Mouse (Mus musculus) liver, embryonic 14.5 days (tissue): ENCODE results near the gene Phlpp1. TPM values are rescaled to one million over a fixed set of nuclear protein-coding genes. Genes with fewer than 3 reads are reported as not detected.

ENCODE experiments used
- ATAC-seq: fragments of 200-750 bp; cut with Nextera tagmentation; 2 replicates; pipeline ENCODE4 v1.8.0; 2017; ENCODE audit warnings: moderate number of reproducible peaks, mild to moderate bottlenecking, moderate library complexity; ENCODE audit not compliant: insufficient read depth
- DNase-seq, 3 experiments: peaks; one replicate each; pipeline ENCODE4 v3.0.0-alpha.2; 2012 to 2013; ENCODE audit warnings: low read depth in 3 of 3, low spot score in 3 of 3
- H3K27ac ChIP-seq: fragments of 300-500 bp; sonication (generic); 2 replicates; pipeline ENCODE4 v1.5.1; 2014; ENCODE audit warnings: moderate library complexity, mild to moderate bottlenecking, control low read depth, inconsistent platforms
- H3K27me3 ChIP-seq: fragments of 300-500 bp; sonication (generic); 2 replicates; pipeline ENCODE4 v1.6.1; 2014; ENCODE audit warnings: mild to moderate bottlenecking, low read length, moderate library complexity; ENCODE audit not compliant: control insufficient read depth, insufficient read depth
- H3K36me3 ChIP-seq: fragments of 300-500 bp; sonication (generic); replicated peaks from 2 replicates; pipeline ENCODE4 v1.6.1; 2014; ENCODE audit warnings: low read depth; ENCODE audit not compliant: control insufficient read depth, insufficient read depth
- H3K4me1 ChIP-seq, 2 experiments: fragments of 200-500 bp in 1 of 2; fragments of 300-500 bp in 1 of 2; sonication (generic) in 1 of 2; replicated peaks; 2 replicates each; pipeline ENCODE4 v1.6.1; 2012 to 2014; ENCODE audit warnings: antibody characterized with exemption in 1 of 2, inconsistent platforms in 1 of 2, low read length in 1 of 2; ENCODE audit not compliant: control insufficient read depth in 2 of 2, insufficient read depth in 2 of 2
- H3K4me2 ChIP-seq: fragments of 300-500 bp; sonication (generic); 2 replicates; pipeline ENCODE4 v1.6.1; 2014; ENCODE audit warnings: low read depth, mild to moderate bottlenecking, control low read depth, moderate library complexity
- H3K4me3 ChIP-seq, 2 experiments: fragments of 200-500 bp in 1 of 2; fragments of 300-500 bp in 1 of 2; sonication (generic) in 1 of 2; 2 replicates each; pipeline ENCODE4 v1.5.1; 2012 to 2014; ENCODE audit warnings: low read depth in 2 of 2, low read length in 2 of 2, mild to moderate bottlenecking in 2 of 2, control low read depth in 1 of 2, inconsistent platforms in 1 of 2, moderate library complexity in 1 of 2; ENCODE audit not compliant: insufficient read depth in 1 of 2
- H3K9ac ChIP-seq: fragments of 300-500 bp; sonication (generic); replicated peaks from 2 replicates; pipeline ENCODE4 v1.6.1; 2014; ENCODE audit warnings: mild to moderate bottlenecking, control low read depth, moderate library complexity
- H3K9me3 ChIP-seq: fragments of 300-500 bp; sonication (generic); 2 replicates; pipeline ENCODE4 v1.6.1; 2016; ENCODE audit warnings: low read length, mixed read lengths; ENCODE audit not compliant: control insufficient read depth
- CTCF ChIP-seq: IDR thresholded peaks from 2 replicates; pipeline ENCODE4 v1.5.1; 2016; ENCODE audit warnings: antibody characterized with exemption, low read depth, control low read depth
- EP300 ChIP-seq: IDR thresholded peaks from 2 replicates; pipeline ENCODE4 v1.6.1; 2016; ENCODE audit warnings: antibody characterized with exemption, low read depth
- WGBS: fragments of 180-500 bp; shearing (Covaris S2); extraction: QIAGEN DNeasy Blood & Tissue Kit; methylation state at CpG from one replicate; pipeline ENCODE4 v1.1.7; 2014; ENCODE audit not compliant: insufficient replicate concordance; 5-methylcytosine and 5-hydroxymethylcytosine counted together
- polyA plus RNA-seq, 2 experiments: library from polyadenylated mRNA; depleted of rRNA in 1 of 2; stranded (reverse) in 1 of 2; unstranded in 1 of 2; fragments of >200 nt; fragmentation: Nextera tagmentation in 1 of 2; extraction: Ambion mirVana in 1 of 2; gene quantifications; 2 replicates each; pipeline versions ENCODE4 v1.2.1 to v1.2.3; 2012 to 2014

The Phlpp1 gene
- polyA plus RNA-seq, 2 experiments: 0.94 to 1.2 TPM

DNA sequence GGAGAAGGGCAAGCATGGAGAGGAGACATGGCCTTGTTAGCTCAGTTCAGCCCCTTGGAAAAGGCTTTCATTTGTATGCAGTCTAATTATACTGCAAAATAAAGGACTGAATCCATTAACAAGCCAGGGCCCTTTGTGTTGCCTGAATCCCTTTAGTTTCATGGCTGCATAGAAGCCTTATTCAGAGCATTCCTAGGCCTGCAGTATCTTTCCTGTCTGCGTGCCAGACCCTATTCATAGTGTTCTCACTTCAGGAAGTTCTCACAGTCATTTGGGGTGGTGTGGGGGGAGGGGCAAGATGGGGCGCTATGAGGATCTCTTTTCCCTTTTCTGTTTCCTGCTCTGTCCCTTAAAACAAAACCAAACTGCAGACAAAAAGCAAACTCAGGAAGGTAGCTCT is 28.1 kb downstream of the Phlpp1 start:
- TF ChIP-seq CTCF (no peak), EP300 (no peak)
- DNase-seq (no peak), ATAC-seq (no peak)
- Histone ChIP-seq H3K4me2 (no peak overlapping the region), H3K4me3 (no peak overlapping the region), H3K9me3 (no peaks in the 10 kb centered on the region), H3K4me1 (peaks cover 0 to 5% of the 10 kb centered on the region in 2 experiments; a peak in 3 of 4 replicates), H3K9ac (no peak overlapping the region), H3K36me3 (no peaks in the 10 kb centered on the region), H3K27me3 (no peaks in the 10 kb centered on the region), H3K27ac (no peak overlapping the region)
- WGBS: 12% methylated on average over 2 of the region's 2 CpGs

DNA sequence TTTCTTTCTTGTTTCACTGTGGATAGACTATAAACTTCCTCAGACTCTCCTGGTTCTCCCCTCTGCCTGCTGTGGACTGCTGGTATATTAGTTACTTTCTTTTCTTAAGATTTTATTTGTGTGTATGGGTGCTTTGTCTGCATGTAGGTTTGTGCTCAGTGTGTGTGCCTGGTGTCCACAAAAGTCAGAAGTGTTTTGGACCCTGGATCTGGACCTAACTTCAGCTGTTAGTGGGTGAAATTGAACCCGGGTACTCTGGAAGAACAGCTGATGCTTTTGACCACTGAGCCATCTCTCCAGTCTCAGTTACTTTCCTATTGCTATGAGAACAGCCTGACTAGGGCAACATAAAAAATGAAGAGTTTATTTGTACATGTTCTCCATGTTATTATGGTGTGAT is 29.5 kb downstream of the Phlpp1 start:
- no peaks in the 10 kb centered on the region for H3K27me3 ChIP-seq
- no peak overlapping the region for H3K27ac ChIP-seq
- ATAC-seq: no peak
- no peak for DNase-seq
- no peak overlapping the region for H3K4me2 ChIP-seq
- no peak overlapping the region for H3K4me3 ChIP-seq
- WGBS: 44% methylated on average over 1 of the region's 1 CpGs
- no peaks in the 10 kb centered on the region for H3K9me3 ChIP-seq
- H3K4me1 ChIP-seq: peaks cover 0 to 5% of the 10 kb centered on the region in 2 experiments; a peak in 3 of 4 replicates
- no peak for TF ChIP-seq CTCF
- TF ChIP-seq EP300: no peak
- H3K36me3 ChIP-seq: no peaks in the 10 kb centered on the region
- H3K9ac ChIP-seq: no peak overlapping the region

GRCm38 (mm10) chr1:106201929-106202328 is 30.4 kb downstream of the Phlpp1 start:
- Histone ChIP-seq H3K27me3 (no peaks in the 10 kb centered on the region), H3K9me3 (no peaks in the 10 kb centered on the region), H3K4me3 (no peak overlapping the region), H3K36me3 (no peaks in the 10 kb centered on the region), H3K27ac (no peak overlapping the region), H3K4me2 (no peak overlapping the region), H3K4me1 (peaks cover 0 to 5% of the 10 kb centered on the region in 2 experiments; a peak in 3 of 4 replicates), H3K9ac (no peak overlapping the region)
- TF ChIP-seq CTCF (no peak), EP300 (no peak)
- 58% methylated on average over 4 of the region's 4 CpGs for WGBS
- DNase-seq (no peak), ATAC-seq (no peak)

GRCm38 (mm10) chr1:106203942-106204341 is 32.4 kb downstream of the Phlpp1 start:
- Histone ChIP-seq H3K9me3 (no peaks in the 10 kb centered on the region), H3K27me3 (no peaks in the 10 kb centered on the region), H3K36me3 (no peaks in the 10 kb centered on the region), H3K27ac (no peak overlapping the region), H3K9ac (no peak overlapping the region), H3K4me2 (no peak overlapping the region), H3K4me1 (peaks cover 0 to 5% of the 10 kb centered on the region in 2 experiments; a peak in 3 of 4 replicates), H3K4me3 (no peak overlapping the region)
- TF ChIP-seq EP300: no peak
- no peak for TF ChIP-seq CTCF
- 51% methylated on average over 3 of the region's 3 CpGs for WGBS
- no peak for ATAC-seq
- DNase-seq: no peak

- 41% methylated on average over 3 of the region's 3 CpGs for WGBS
- no peaks in the 10 kb centered on the region for H3K27me3 ChIP-seq
- no peaks in the 10 kb centered on the region for H3K36me3 ChIP-seq
- H3K4me3 ChIP-seq: no peak overlapping the region
- no peak overlapping the region for H3K27ac ChIP-seq
- TF ChIP-seq CTCF: no peak
- TF ChIP-seq EP300: no peak
- H3K9me3 ChIP-seq: no peaks in the 10 kb centered on the region
- no peak overlapping the region for H3K9ac ChIP-seq
- peaks cover 0 to 5% of the 10 kb centered on the region in 2 experiments; a peak in 3 of 4 replicates for H3K4me1 ChIP-seq
- peak in 1 of 3 experiments; percentile 2 for DNase-seq
- no peak overlapping the region for H3K4me2 ChIP-seq
- no peak for ATAC-seq
These were observed 32.8 kb downstream of the Phlpp1 start for GRCm38 (mm10) chr1:106204350-106204749.
